In the genomic region with DNA sequence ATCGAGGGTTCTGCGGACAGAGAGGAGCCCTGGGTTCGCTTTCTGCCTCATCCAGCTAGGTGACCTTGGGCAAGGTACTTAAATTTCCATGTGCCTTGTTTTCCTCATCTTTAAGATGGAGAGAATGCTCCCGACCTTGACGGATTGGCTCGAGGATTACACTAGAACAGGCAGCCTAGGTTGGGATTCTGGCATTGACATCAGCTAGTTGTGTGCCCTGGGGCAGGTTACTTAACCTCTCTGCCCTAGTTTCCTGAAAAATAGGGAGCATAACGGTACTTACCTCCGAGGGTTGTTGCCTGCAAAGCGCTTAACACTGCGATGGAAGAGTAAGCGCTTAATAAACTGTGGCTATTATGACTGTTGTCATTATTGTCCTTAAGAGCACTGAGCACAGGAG, we compare ENCODE assay signal across 8 mouse cellular contexts. TPM values are rescaled to one million over a fixed set of nuclear protein-coding genes. Genes with fewer than 3 reads are reported as not detected.
DNase-seq lines count a peak whose midpoint lies in the region; ATAC-seq and TF ChIP-seq lines count a peak whose summit lies in the region.

No protein-coding gene starts in this region.

- WGBS in kidney, embryonic 15.5 days: 3% methylated on average over 11 of the region's 11 CpGs
- WGBS in forebrain, postnatal 0 days: under 1% methylated on average over 11 of the region's 11 CpGs
- 2% methylated on average over 11 of the region's 11 CpGs for whole genome bisulfite sequencing in midbrain, embryonic 12.5 days

- TF ChIP-seq CTCF in MEL (IDR thresholded peaks at IDR 0.05 in 2 of 3, conservative IDR thresholded peaks at IDR 0.05 in 1 of 3; ENCODE audit: control insufficient read depth in 1 of 3, insufficient read depth in 1 of 3, low read depth in 2 of 3, low read length in 3 of 3, poor library complexity in 1 of 3, severe bottlenecking in 1 of 3): no peak
- TF ChIP-seq CTCF in forebrain, postnatal 0 days (IDR thresholded peaks at IDR 0.05; ENCODE audit: low read depth): no peak

- TF ChIP-seq POLR2A in MEL (IDR thresholded peaks at IDR 0.05; ENCODE audit: control insufficient read depth in 1 of 2, insufficient read depth in 1 of 2, low read depth in 1 of 2, low read length in 2 of 2, poor library complexity in 1 of 2): no peak

- peak overlapping the region; percentile 43 for H3K9ac ChIP-seq in kidney, embryonic 15.5 days
- peak overlapping the region; percentile 90 for H3K9ac ChIP-seq in MEL (ENCODE audit: control insufficient read depth, low read depth, low read length, poor library complexity, severe bottlenecking)
- peak overlapping the region; percentile 93 for H3K9ac ChIP-seq in forebrain, postnatal 0 days
- H3K9ac ChIP-seq in midbrain, embryonic 12.5 days (replicated peaks): peak overlapping the region; percentile 72

- H3K79me2 ChIP-seq in MEL (ENCODE audit: control insufficient read depth, insufficient read depth, low read length, poor library complexity): peaks cover 5% of the 10 kb centered on the region; the same call in 1 of the 2 replicates

- H3K4me2 ChIP-seq in kidney, embryonic 15.5 days: peak overlapping the region; percentile 100
- H3K4me2 ChIP-seq in forebrain, postnatal 0 days (ENCODE audit: low read depth): peak overlapping the region; percentile 92
- peak overlapping the region; percentile 98 for H3K4me2 ChIP-seq in midbrain, embryonic 12.5 days (replicated peaks)

- H3K9me3 ChIP-seq in kidney, embryonic 15.5 days (replicated peaks): no peaks in the 10 kb centered on the region
- no peaks in the 10 kb centered on the region for H3K9me3 ChIP-seq in MEL (replicated peaks; ENCODE audit: insufficient read depth, low read length)
- no peaks in the 10 kb centered on the region for H3K9me3 ChIP-seq in forebrain, postnatal 0 days (ENCODE audit: low read length)
- no peaks in the 10 kb centered on the region for H3K9me3 ChIP-seq in midbrain, embryonic 12.5 days

- peaks cover 38% of the 10 kb centered on the region for H3K4me1 ChIP-seq in kidney, embryonic 15.5 days
- peaks cover 3 to 23% of the 10 kb centered on the region in 2 experiments; a peak in 3 of 4 replicates for H3K4me1 ChIP-seq in MEL (ENCODE audit: control insufficient read depth in 1 of 2, insufficient read depth in 2 of 2, low read length in 2 of 2)
- H3K4me1 ChIP-seq in forebrain, postnatal 0 days (ENCODE audit: insufficient read depth): peaks cover 7% of the 10 kb centered on the region; the same call in 1 of the 2 replicates
- H3K4me1 ChIP-seq in midbrain, embryonic 12.5 days: peaks cover 23% of the 10 kb centered on the region

- no peak overlapping the region for H3K27ac ChIP-seq in kidney, embryonic 15.5 days
- no peak overlapping the region for H3K27ac ChIP-seq in MEL (ENCODE audit: control insufficient read depth, low read depth, low read length)
- peak overlapping the region; percentile 91 for H3K27ac ChIP-seq in forebrain, postnatal 0 days (ENCODE audit: low read depth, low read length)
- H3K27ac ChIP-seq in midbrain, embryonic 12.5 days (replicated peaks): no peak overlapping the region

- H3K4me3 ChIP-seq in kidney, embryonic 15.5 days (replicated peaks): peak overlapping the region; percentile 61
- peak overlapping the region; percentile 74 to 94 for H3K4me3 ChIP-seq in MEL (ENCODE audit: control insufficient read depth in 1 of 2, insufficient read depth in 1 of 2, low read depth in 2 of 2, low read length in 2 of 2)
- peak overlapping the region; percentile 65 for H3K4me3 ChIP-seq in forebrain, postnatal 0 days (ENCODE audit: low read depth, low read length)
- H3K4me3 ChIP-seq in midbrain, embryonic 12.5 days: peak overlapping the region; percentile 68

- DNase-seq in kidney, adult 9 months: no peak
- no peak for DNase-seq in MEL (ENCODE audit: low read depth, low spot score)
- DNase-seq in forebrain, postnatal 0 days: no peak
- DNase-seq in urinary bladder, postnatal 14 days (ENCODE audit: low spot score): no peak
- DNase-seq in gastrocnemius, adult 18-20 months (ENCODE audit: low spot score): no peak
- no peak for DNase-seq in frontal cortex, adult 2 months (ENCODE audit: extremely low spot score in 1 of 2, low spot score in 1 of 2)

- peaks cover 55% of the 10 kb centered on the region for H3K27me3 ChIP-seq in kidney, embryonic 15.5 days
- H3K27me3 ChIP-seq in MEL (ENCODE audit: control insufficient read depth in 1 of 2, insufficient read depth in 2 of 2, low read length in 2 of 2): peaks cover 0 to 3% of the 10 kb centered on the region in 2 experiments; a peak in 3 of 4 replicates
- H3K27me3 ChIP-seq in forebrain, postnatal 0 days (ENCODE audit: insufficient read depth, low read length): 0 out of 2 replicates have a peak, but pooled peaks cover 4% of the 10 kb centered on the region
- peaks cover 69% of the 10 kb centered on the region for H3K27me3 ChIP-seq in midbrain, embryonic 12.5 days

- no peak for ATAC-seq in kidney, embryonic 15.5 days (replicated peaks; ENCODE audit: low FRiP score)
- no peak for ATAC-seq in forebrain, postnatal 0 days
- no peak for ATAC-seq in midbrain, embryonic 12.5 days (ENCODE audit: low FRiP score, low read depth)

- H3K36me3 ChIP-seq in kidney, embryonic 15.5 days: no peaks in the 10 kb centered on the region
- peaks cover 0 to 20% of the 10 kb centered on the region in 2 experiments; a peak in 2 of 4 replicates for H3K36me3 ChIP-seq in MEL (ENCODE audit: control insufficient read depth in 1 of 2, insufficient read depth in 2 of 2, low read length in 2 of 2)
- no peaks in the 10 kb centered on the region for H3K36me3 ChIP-seq in forebrain, postnatal 0 days (ENCODE audit: insufficient read depth)
- H3K36me3 ChIP-seq in midbrain, embryonic 12.5 days: no peaks in the 10 kb centered on the region

- TF ChIP-seq EP300 in MEL (IDR thresholded peaks at IDR 0.05; ENCODE audit: low read depth in 1 of 2, low read length in 2 of 2): no peak

- no peak for TF ChIP-seq RAD21 in MEL (IDR thresholded peaks at IDR 0.05; ENCODE audit: low read depth, low read length)

TF ChIP-seq in MEL, 35 proteins besides CTCF, POLR2A, EP300 and RAD21:
- TF ChIP-seq POLR2AphosphoS5 (IDR thresholded peaks at IDR 0.05; ENCODE audit: borderline replicate concordance, low read depth, low read length) (no peak), USF1 (IDR thresholded peaks at IDR 0.05; ENCODE audit: low read depth, low read length) (no peak), JUND (IDR thresholded peaks at IDR 0.05; ENCODE audit: low read depth, low read length) (no peak)

RNA-seq across cellular contexts. Expression of gene Phf21a, which starts 34.0 kb away (rescaled TPM):
- 28.7 and 32.3 TPM in 2 replicates for polyA plus RNA-seq in kidney, embryonic 15.5 days (2015; fragmentation: Nextera tagmentation; extraction: Ambion mirVana)
- 4.7 and 5.1 TPM in 2 replicates for total RNA-seq in MEL (2012; rRNA removed)
- polyA plus RNA-seq in MEL (2012; ENCODE audit: insufficient read depth in 1 of 2, insufficient read length in 2 of 2, low read depth in 1 of 2, low replicate concordance in 2 of 2, missing spikeins in 1 of 2): 100 to 1,000 TPM in 1 of 2 experiments, 10 to 100 TPM in 1; 15.6 to 245 TPM
- total RNA-seq in forebrain, postnatal 0 days (2014; rRNA removed): 107 and 146 TPM in 2 replicates
- 24.6 and 34.4 TPM in 2 replicates for polyA plus RNA-seq in forebrain, postnatal 0 days (2015; fragmentation: Nextera tagmentation; extraction: Ambion mirVana)
- 45.6 and 46.8 TPM in 2 replicates for polyA plus RNA-seq in midbrain, embryonic 12.5 days (2016; fragmentation: Nextera tagmentation; extraction: Ambion mirVana)
- total RNA-seq in gastrocnemius, adult 18-20 months (2021): 10 to 100 TPM; 21.5 to 25.4 TPM
- 51.2 and 54.6 TPM in 2 replicates for polyA plus RNA-seq in frontal cortex, adult 2 months (2012; rRNA removed)

RNA-seq across cellular contexts. Expression of gene Creb3l1, which starts 34.6 kb away (rescaled TPM):
- polyA plus RNA-seq in kidney, embryonic 15.5 days (2015; fragmentation: Nextera tagmentation; extraction: Ambion mirVana): 14.0 and 14.9 TPM in 2 replicates
- 0.12 and 0.16 TPM in 2 replicates for total RNA-seq in MEL (2012; rRNA removed)
- 1 to 10 TPM in 1 of 2 experiments, not detected in 1; 9.1 TPM for polyA plus RNA-seq in MEL (2012; ENCODE audit: insufficient read depth in 1 of 2, insufficient read length in 2 of 2, low read depth in 1 of 2, low replicate concordance in 2 of 2, missing spikeins in 1 of 2)
- 1.4 and 2.0 TPM in 2 replicates for total RNA-seq in forebrain, postnatal 0 days (2014; rRNA removed)
- 2.9 TPM in 2 replicates for polyA plus RNA-seq in forebrain, postnatal 0 days (2015; fragmentation: Nextera tagmentation; extraction: Ambion mirVana)
- polyA plus RNA-seq in midbrain, embryonic 12.5 days (2016; fragmentation: Nextera tagmentation; extraction: Ambion mirVana): 2.5 TPM in 2 replicates
- total RNA-seq in gastrocnemius, adult 18-20 months (2021): 1 to 10 TPM; 3.0 to 4.5 TPM
- 1.7 and 1.8 TPM in 2 replicates for polyA plus RNA-seq in frontal cortex, adult 2 months (2012; rRNA removed)

Comparison
In these comparisons a context has a peak if more than half of its experiments do, and no peak if none do; other contexts are left out.
1. H3K9ac ChIP-seq: peak in every context shown above with its lines; median percentile 93 in forebrain, postnatal 0 days; 90 in MEL; 72 in midbrain, embryonic 12.5 days; 43 in kidney, embryonic 15.5 days.